Mouse (Mus musculus): ENCODE results near the gene Nkain4. TPM values are rescaled to one million over a fixed set of nuclear protein-coding genes. Genes with fewer than 3 reads are reported as not detected.

Nkain4 gene
- polyA plus RNA-seq, 1 experiment = 3.0 TPM

- no peak overlapping the region for H3K27ac ChIP-seq (ENCODE audit: insufficient read depth, low read length)
- 5% methylated on average over 4 of the region's 4 CpGs for WGBS
- peak in 1 of 2 experiments; percentile 61 for DNase-seq (ENCODE audit: low read depth in 1 of 2, low spot score in 2 of 2)
- H3K36me3 ChIP-seq (ENCODE audit: control insufficient read depth, insufficient read depth, low read length) = no peaks in the 10 kb centered on the region
- TF ChIP-seq CTCF (IDR thresholded peaks at IDR 0.05; ENCODE audit: extremely low read depth, insufficient read depth, insufficient read length, insufficient replicate concordance) (peak; percentile 88; the same call in 1 of the 2 replicates), POLR2A (IDR thresholded peaks at IDR 0.05; ENCODE audit: low read depth, low read length) (no peak)
- no peaks in the 10 kb centered on the region for H3K27me3 ChIP-seq (ENCODE audit: control insufficient read depth, insufficient read depth, low read length)
- no peak overlapping the region for H3K4me3 ChIP-seq (ENCODE audit: extremely low read depth, insufficient read depth, insufficient read length)
- no peaks in the 10 kb centered on the region for H3K4me1 ChIP-seq (ENCODE audit: control insufficient read depth, insufficient read depth, insufficient read length)
These were observed 29.3 kb downstream of the Nkain4 start for GRCm38 (mm10) chr2:180925176-180925575.

GRCm38 (mm10) chr2:180922739-180923138, 31.8 kb downstream of the Nkain4 start:
- Histone ChIP-seq H3K4me1 (ENCODE audit: control insufficient read depth, insufficient read depth, insufficient read length) (peaks cover 2% of the 10 kb centered on the region; the same call in 1 of the 2 replicates), H3K27me3 (ENCODE audit: control insufficient read depth, insufficient read depth, low read length) (no peaks in the 10 kb centered on the region), H3K27ac (ENCODE audit: insufficient read depth, low read length) (no peak overlapping the region), H3K4me3 (ENCODE audit: extremely low read depth, insufficient read depth, insufficient read length) (no peak overlapping the region), H3K36me3 (ENCODE audit: control insufficient read depth, insufficient read depth, low read length) (peaks cover 1% of the 10 kb centered on the region; the same call in 1 of the 2 replicates)
- TF ChIP-seq POLR2A (IDR thresholded peaks at IDR 0.05; ENCODE audit: low read depth, low read length) (no peak), CTCF (IDR thresholded peaks at IDR 0.05; ENCODE audit: extremely low read depth, insufficient read depth, insufficient read length, insufficient replicate concordance) (no peak)
- no peak for DNase-seq (ENCODE audit: low read depth in 1 of 2, low spot score in 2 of 2)
- WGBS = 93% methylated on average over 6 of the region's 6 CpGs

DNA sequence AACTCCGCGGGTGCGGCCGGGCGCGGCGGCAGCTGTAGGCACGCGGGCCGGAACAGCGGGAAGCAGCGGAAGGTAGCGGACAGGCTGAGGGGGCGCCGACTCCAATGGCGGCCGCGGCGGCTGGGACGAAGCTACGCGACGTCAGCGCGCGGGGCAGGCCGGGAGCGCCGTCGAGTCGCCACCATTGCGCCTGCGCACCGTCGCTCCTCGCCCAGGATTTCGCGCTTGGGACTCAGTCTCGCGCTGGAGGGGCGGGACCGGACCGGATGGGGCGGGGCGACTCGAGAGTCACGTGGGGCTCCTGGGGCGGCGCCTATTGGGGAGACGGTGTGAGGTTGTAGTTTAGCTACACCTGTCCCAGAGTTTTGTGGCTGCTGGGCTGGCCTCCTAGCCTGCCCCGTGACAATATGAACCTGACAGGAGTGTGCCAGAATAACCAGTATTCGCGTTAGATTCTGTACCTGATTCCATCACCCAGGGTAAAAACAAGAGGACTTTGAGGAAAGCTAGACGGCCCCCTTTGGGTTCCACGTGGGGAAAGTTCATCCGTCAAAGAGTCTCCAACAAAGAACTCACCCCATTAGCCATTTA, 33.6 kb downstream of the Nkain4 start, which contains the start of gene Ythdf1:
Ythdf1 (minus strand) TSS at position 140 of the 591 bp plus-strand sequence.
- H3K27ac ChIP-seq (ENCODE audit: insufficient read depth, low read length) = peak within 1 kb of the TSS; percentile 53
- H3K36me3 ChIP-seq (ENCODE audit: control insufficient read depth, insufficient read depth, low read length) = peaks cover 4% of the 10 kb centered on the region
- WGBS = under 1% methylated on average over 51 of the region's 56 CpGs
- H3K4me3 ChIP-seq (ENCODE audit: extremely low read depth, insufficient read depth, insufficient read length) = peak within 1 kb of the TSS; percentile 98
- H3K27me3 ChIP-seq (ENCODE audit: control insufficient read depth, insufficient read depth, low read length) = no peaks in the 10 kb centered on the region
- TF ChIP-seq CTCF (IDR thresholded peaks at IDR 0.05; ENCODE audit: extremely low read depth, insufficient read depth, insufficient read length, insufficient replicate concordance) (no peak), POLR2A (IDR thresholded peaks at IDR 0.05; ENCODE audit: low read depth, low read length) (peak; percentile 43; the same call in 1 of the 2 replicates)
- DNase-seq (ENCODE audit: low read depth in 1 of 2, low spot score in 2 of 2) = peak; percentile 91 to 96
- peaks cover 2% of the 10 kb centered on the region; the same call in 1 of the 2 replicates for H3K4me1 ChIP-seq (ENCODE audit: control insufficient read depth, insufficient read depth, insufficient read length)

DNA sequence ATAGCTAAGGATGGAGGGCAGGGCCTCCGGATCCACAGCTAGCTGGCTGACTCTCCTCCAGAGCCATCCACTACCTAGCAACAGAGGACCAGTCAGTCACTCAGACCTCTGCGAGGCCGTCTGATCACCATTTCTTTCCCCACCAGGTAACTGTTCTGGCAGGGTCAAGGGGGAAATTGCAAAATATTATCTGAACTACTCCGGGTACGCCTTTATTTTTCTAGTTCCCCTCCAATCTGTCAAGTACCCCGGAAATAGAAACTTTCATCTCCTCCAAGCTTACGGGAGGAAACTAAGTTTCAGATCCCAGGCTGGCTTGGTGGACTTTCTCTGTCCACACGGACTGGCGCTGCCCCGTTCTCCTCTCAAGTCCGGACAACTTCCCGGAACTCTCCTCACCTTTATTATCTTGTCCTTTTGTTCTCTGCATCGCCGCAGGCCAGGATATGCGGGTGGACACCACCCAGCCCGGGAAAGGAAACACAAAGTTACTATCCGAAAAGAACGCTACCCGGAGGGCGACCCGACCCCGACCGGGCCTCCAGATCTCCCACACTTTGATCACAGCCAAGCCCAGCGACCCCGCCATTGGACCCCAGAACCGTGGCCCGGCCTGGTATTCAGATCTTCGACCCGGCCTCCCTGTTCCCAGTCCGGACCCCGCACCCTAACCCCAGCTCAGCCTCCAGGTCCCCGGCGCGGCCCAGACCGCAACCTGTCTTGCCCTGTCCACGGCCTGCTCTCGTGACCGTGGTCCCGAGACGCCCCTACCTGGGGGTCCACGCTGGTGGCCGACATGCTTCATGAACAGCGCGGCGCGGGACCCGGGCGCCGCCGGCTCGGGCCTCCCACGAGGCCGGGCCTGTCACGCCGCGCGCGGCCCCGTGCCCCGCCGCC, 34.3 kb downstream of the Nkain4 start:
- TF ChIP-seq CTCF (IDR thresholded peaks at IDR 0.05; ENCODE audit: extremely low read depth, insufficient read depth, insufficient read length, insufficient replicate concordance) (no peak), POLR2A (IDR thresholded peaks at IDR 0.05; ENCODE audit: low read depth, low read length) (no peak)
- DNase-seq (ENCODE audit: low read depth in 1 of 2, low spot score in 2 of 2) = peak in 1 of 2 experiments; percentile 29
- Histone ChIP-seq H3K27ac (ENCODE audit: insufficient read depth, low read length) (peak overlapping the region; percentile 53), H3K36me3 (ENCODE audit: control insufficient read depth, insufficient read depth, low read length) (peaks cover 6% of the 10 kb centered on the region), H3K4me1 (ENCODE audit: control insufficient read depth, insufficient read depth, insufficient read length) (peaks cover 2% of the 10 kb centered on the region; the same call in 1 of the 2 replicates), H3K27me3 (ENCODE audit: control insufficient read depth, insufficient read depth, low read length) (no peaks in the 10 kb centered on the region), H3K4me3 (ENCODE audit: extremely low read depth, insufficient read depth, insufficient read length) (peak overlapping the region; percentile 98)
- 1% methylated on average over 61 of the region's 61 CpGs for whole genome bisulfite sequencing

DNA sequence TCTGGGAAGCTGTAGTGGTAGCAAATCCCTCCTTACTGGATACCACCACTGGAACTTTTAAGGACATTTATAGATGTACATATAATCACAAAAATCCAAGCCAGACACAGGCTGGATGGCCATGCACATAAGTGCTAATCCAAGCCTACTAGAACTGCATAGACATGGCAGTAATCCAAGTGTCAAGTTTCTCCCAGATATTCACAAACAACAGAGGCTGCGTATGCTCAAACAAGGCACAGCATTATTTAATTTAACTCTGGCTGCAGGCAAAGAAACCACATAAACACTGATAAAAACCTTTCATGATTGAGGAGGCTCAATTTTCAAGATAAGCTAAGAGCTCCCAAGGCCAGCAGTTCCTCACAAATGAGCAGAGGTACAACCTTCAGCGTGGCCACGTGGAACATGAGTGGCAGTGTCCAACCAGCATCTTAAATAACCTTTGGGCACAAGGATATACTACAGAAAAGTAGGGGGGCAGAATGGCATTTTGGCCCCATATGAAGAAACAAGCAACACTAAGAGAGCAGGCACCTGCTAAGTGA, 38.5 kb downstream of the Nkain4 start:
- peaks cover 32% of the 10 kb centered on the region for H3K36me3 ChIP-seq (ENCODE audit: control insufficient read depth, insufficient read depth, low read length)
- peaks cover 2% of the 10 kb centered on the region; the same call in 1 of the 2 replicates for H3K4me1 ChIP-seq (ENCODE audit: control insufficient read depth, insufficient read depth, insufficient read length)
- 87% methylated on average over 3 of the region's 3 CpGs for WGBS
- H3K4me3 ChIP-seq (ENCODE audit: extremely low read depth, insufficient read depth, insufficient read length) = no peak overlapping the region
- H3K27ac ChIP-seq (ENCODE audit: insufficient read depth, low read length) = no peak overlapping the region
- TF ChIP-seq POLR2A (IDR thresholded peaks at IDR 0.05; ENCODE audit: low read depth, low read length) = no peak
- no peak for TF ChIP-seq CTCF (IDR thresholded peaks at IDR 0.05; ENCODE audit: extremely low read depth, insufficient read depth, insufficient read length, insufficient replicate concordance)
- H3K27me3 ChIP-seq (ENCODE audit: control insufficient read depth, insufficient read depth, low read length) = no peaks in the 10 kb centered on the region
- no peak for DNase-seq (ENCODE audit: low read depth in 1 of 2, low spot score in 2 of 2)

GRCm38 (mm10) chr2:180910928-180911327, 43.6 kb downstream of the Nkain4 start:
- H3K4me3 ChIP-seq (ENCODE audit: extremely low read depth, insufficient read depth, insufficient read length) = no peak overlapping the region
- H3K27me3 ChIP-seq (ENCODE audit: control insufficient read depth, insufficient read depth, low read length) = no peaks in the 10 kb centered on the region
- no peak for DNase-seq (ENCODE audit: low read depth in 1 of 2, low spot score in 2 of 2)
- 95% methylated on average over 12 of the region's 12 CpGs for WGBS
- TF ChIP-seq POLR2A (IDR thresholded peaks at IDR 0.05; ENCODE audit: low read depth, low read length) (no peak), CTCF (IDR thresholded peaks at IDR 0.05; ENCODE audit: extremely low read depth, insufficient read depth, insufficient read length, insufficient replicate concordance) (no peak)
- no peaks in the 10 kb centered on the region for H3K4me1 ChIP-seq (ENCODE audit: control insufficient read depth, insufficient read depth, insufficient read length)
- peaks cover 41% of the 10 kb centered on the region for H3K36me3 ChIP-seq (ENCODE audit: control insufficient read depth, insufficient read depth, low read length)
- H3K27ac ChIP-seq (ENCODE audit: insufficient read depth, low read length) = no peak overlapping the region

Data from spleen, adult 2 months (tissue).